8 mouse cellular contexts compared by ENCODE assay signal in genomic region chr7:45413113-45413863, GRCm38 (mm10). TPM values are rescaled to one million over a fixed set of nuclear protein-coding genes. Genes with fewer than 3 reads are reported as not detected.
DNase-seq lines count a peak whose midpoint lies in the region; ATAC-seq and TF ChIP-seq lines count a peak whose summit lies in the region.

Gene Ntf5, plus strand, starts transcription at chr7:45413695.

- 9% methylated on average over 45 of the region's 45 CpGs for WGBS in thymus, adult 2 months
- WGBS in intestine, postnatal 0 days, result 3% methylated on average over 44 of the region's 45 CpGs

- peak within 1 kb of the TSS; percentile 94 for H3K4me2 ChIP-seq in intestine, postnatal 0 days (replicated peaks; ENCODE audit: low read depth)

- no peak within 1 kb of the TSS for H3K27ac ChIP-seq in thymus, adult 2 months (ENCODE audit: control insufficient read depth, insufficient read depth, low read length)
- no peak within 1 kb of the TSS for H3K27ac ChIP-seq in embryonic fibroblast, embryonic 13.5 days (ENCODE audit: insufficient read depth, low read length)
- no peak within 1 kb of the TSS for H3K27ac ChIP-seq in intestine, postnatal 0 days (ENCODE audit: low read depth, low read length)
- H3K27ac ChIP-seq in testis, adult 2 months (ENCODE audit: control insufficient read depth, insufficient read depth, low read depth, low read length), result no peak within 1 kb of the TSS

- ATAC-seq in intestine, postnatal 0 days, result peak; percentile 20; the same call in 1 of the 2 replicates

- H3K4me3 ChIP-seq in thymus, adult 2 months (ENCODE audit: control insufficient read depth, insufficient read depth, low read length), result peak within 1 kb of the TSS; percentile 32
- peak within 1 kb of the TSS; percentile 24 for H3K4me3 ChIP-seq in embryonic fibroblast, embryonic 13.5 days (ENCODE audit: insufficient read depth, low read length)
- peak within 1 kb of the TSS; percentile 58 for H3K4me3 ChIP-seq in intestine, postnatal 0 days (ENCODE audit: low read depth, low read length)
- peak within 1 kb of the TSS; percentile 73 for H3K4me3 ChIP-seq in testis, adult 2 months (ENCODE audit: control insufficient read depth, low read depth, low read length)

- no peak for TF ChIP-seq CTCF in thymus, adult 2 months (IDR thresholded peaks at IDR 0.05; ENCODE audit: borderline replicate concordance, control insufficient read depth, extremely low read depth, insufficient read depth, low read length, poor library complexity)
- TF ChIP-seq CTCF in embryonic fibroblast, embryonic 13.5 days (IDR thresholded peaks at IDR 0.05; ENCODE audit: borderline replicate concordance, insufficient read depth, low read length), result no peak
- no peak for TF ChIP-seq CTCF in intestine, postnatal 0 days (IDR thresholded peaks at IDR 0.05; ENCODE audit: low read depth)
- no peak for TF ChIP-seq CTCF in testis, adult 2 months (IDR thresholded peaks at IDR 0.05; ENCODE audit: control insufficient read depth, insufficient read depth, insufficient replicate concordance, low read depth, low read length)

- H3K9me3 ChIP-seq in intestine, postnatal 0 days (ENCODE audit: control insufficient read depth), result no peaks in the 10 kb centered on the region

- peaks cover 27% of the 10 kb centered on the region for H3K4me1 ChIP-seq in thymus, adult 2 months (replicated peaks; ENCODE audit: control insufficient read depth, insufficient read depth, low read length)
- H3K4me1 ChIP-seq in embryonic fibroblast, embryonic 13.5 days (ENCODE audit: control insufficient read depth, insufficient read depth, low read length), result no peaks in the 10 kb centered on the region
- peaks cover 14% of the 10 kb centered on the region; the same call in 1 of the 2 replicates for H3K4me1 ChIP-seq in intestine, postnatal 0 days (replicated peaks; ENCODE audit: control insufficient read depth, insufficient read depth, low read length)
- peaks cover 33% of the 10 kb centered on the region for H3K4me1 ChIP-seq in testis, adult 2 months (ENCODE audit: control insufficient read depth, insufficient read depth, low read length)

- H3K9ac ChIP-seq in intestine, postnatal 0 days (ENCODE audit: low read depth, low read length), result peak within 1 kb of the TSS; percentile 34

- TF ChIP-seq POLR2A in thymus, adult 2 months (IDR thresholded peaks at IDR 0.05; ENCODE audit: control insufficient read depth, extremely low read depth, insufficient read depth, low read length, poor library complexity), result no peak
- TF ChIP-seq POLR2A in embryonic fibroblast, embryonic 13.5 days (IDR thresholded peaks at IDR 0.05; ENCODE audit: low read depth, low read length), result no peak
- TF ChIP-seq POLR2A in testis, adult 2 months (IDR thresholded peaks at IDR 0.05; ENCODE audit: control insufficient read depth, low read depth, low read length), result no peak

- no peak for DNase-seq in thymus, adult 2 months
- DNase-seq in thymus, postnatal 10 days (ENCODE audit: low spot score in 2 of 2), result no peak
- DNase-seq in lung, postnatal 25 days (ENCODE audit: low spot score), result peak; percentile 34
- no peak for DNase-seq in right cerebral cortex, postnatal 4 days
- no peak for DNase-seq in layer of hippocampus, adult 9-11 months

- H3K36me3 ChIP-seq in thymus, adult 2 months (ENCODE audit: control insufficient read depth, insufficient read depth, low read length), result no peaks in the 10 kb centered on the region
- H3K36me3 ChIP-seq in intestine, postnatal 0 days (ENCODE audit: control insufficient read depth, insufficient read depth), result no peaks in the 10 kb centered on the region
- H3K36me3 ChIP-seq in testis, adult 2 months (ENCODE audit: control insufficient read depth, insufficient read depth, low read length), result no peaks in the 10 kb centered on the region

- peaks cover 22% of the 10 kb centered on the region for H3K27me3 ChIP-seq in thymus, adult 2 months (ENCODE audit: control insufficient read depth, insufficient read depth, low read length)
- peaks cover 73% of the 10 kb centered on the region for H3K27me3 ChIP-seq in intestine, postnatal 0 days (replicated peaks; ENCODE audit: control insufficient read depth, insufficient read depth, low read length)
- H3K27me3 ChIP-seq in testis, adult 2 months (ENCODE audit: control insufficient read depth, insufficient read depth, low read length), result peaks cover 10% of the 10 kb centered on the region

RNA-seq across cellular contexts. Expression of gene Ntf5, which starts in this region (rescaled TPM):
- polyA plus RNA-seq in thymus, adult 2 months (2012; rRNA removed), result 2.1 and 3.0 TPM in 2 replicates
- polyA plus RNA-seq in embryonic fibroblast, embryonic 13.5 days (2011; ENCODE audit: insufficient read length, low read depth, missing spikeins), result 0.79 and 1.0 TPM in 2 replicates
- polyA plus RNA-seq in intestine, postnatal 0 days (2015; fragmentation: Nextera tagmentation; extraction: Ambion mirVana), result 2.0 TPM in 2 replicates
- 0.19 and 0.25 TPM in 2 replicates for polyA plus RNA-seq in testis, adult 2 months (2012; rRNA removed)
